Mouse (Mus musculus): ENCODE data around the gene Flna. TPM values are rescaled to one million over a fixed set of nuclear protein-coding genes. Genes with fewer than 3 reads are reported as not detected.
A peak's percentile ranks its signal among the peaks of the same experiment; 100 is the strongest.

Flna gene
- polyA plus RNA-seq, 1 experiment from 2014 or later: 308 TPM

DNA sequence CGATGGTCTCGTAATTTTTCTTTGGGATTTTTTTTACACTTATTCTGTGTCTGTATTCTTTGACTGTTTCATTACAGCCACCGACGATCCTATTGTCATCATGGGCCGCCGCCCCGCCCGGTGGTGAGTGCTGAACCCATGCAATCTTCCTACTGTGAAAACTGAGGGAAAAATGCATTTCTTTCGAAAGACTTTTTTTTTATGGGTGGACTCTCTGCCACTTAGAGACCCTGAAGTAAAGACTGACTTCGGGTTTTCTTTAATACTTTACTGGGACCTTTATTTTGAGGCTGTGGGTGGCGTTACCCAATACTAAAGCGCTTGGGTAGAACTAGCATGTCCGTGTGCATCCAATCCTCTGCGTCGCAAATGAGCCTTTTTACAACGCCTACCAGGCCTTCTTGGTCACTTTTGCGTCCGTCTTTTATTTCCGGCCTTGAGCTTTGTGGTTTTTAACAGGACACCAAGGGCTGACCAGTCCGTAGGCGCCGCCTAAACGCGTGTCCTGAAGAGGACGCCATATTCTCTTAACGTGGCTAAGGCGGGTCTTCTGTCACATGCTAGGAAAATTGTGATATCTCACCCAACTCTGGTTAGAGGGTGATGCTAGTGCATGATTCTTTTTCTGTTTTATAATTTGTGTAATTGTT, 21.4 kb upstream of the Flna start:
- Histone ChIP-seq H3K27me3 (no peaks in the 10 kb centered on the region), H3K4me2 (peak overlapping the region; percentile 56), H3K36me3 (0 out of 2 replicates have a peak, but pooled peaks cover 14% of the 10 kb centered on the region), H3K27ac (peak overlapping the region; percentile 79), H3K4me1 (0 out of 2 replicates have a peak, but pooled peaks cover 4% of the 10 kb centered on the region), H3K4me3 (replicated peaks) (peak overlapping the region; percentile 61), H3K9ac (peak overlapping the region; percentile 70), H3K9me3 (replicated peaks) (no peaks in the 10 kb centered on the region)
- 19% methylated on average over 27 of the region's 27 CpGs for WGBS
- ATAC-seq (replicated peaks; ENCODE audit: low FRiP score): no peak

DNA sequence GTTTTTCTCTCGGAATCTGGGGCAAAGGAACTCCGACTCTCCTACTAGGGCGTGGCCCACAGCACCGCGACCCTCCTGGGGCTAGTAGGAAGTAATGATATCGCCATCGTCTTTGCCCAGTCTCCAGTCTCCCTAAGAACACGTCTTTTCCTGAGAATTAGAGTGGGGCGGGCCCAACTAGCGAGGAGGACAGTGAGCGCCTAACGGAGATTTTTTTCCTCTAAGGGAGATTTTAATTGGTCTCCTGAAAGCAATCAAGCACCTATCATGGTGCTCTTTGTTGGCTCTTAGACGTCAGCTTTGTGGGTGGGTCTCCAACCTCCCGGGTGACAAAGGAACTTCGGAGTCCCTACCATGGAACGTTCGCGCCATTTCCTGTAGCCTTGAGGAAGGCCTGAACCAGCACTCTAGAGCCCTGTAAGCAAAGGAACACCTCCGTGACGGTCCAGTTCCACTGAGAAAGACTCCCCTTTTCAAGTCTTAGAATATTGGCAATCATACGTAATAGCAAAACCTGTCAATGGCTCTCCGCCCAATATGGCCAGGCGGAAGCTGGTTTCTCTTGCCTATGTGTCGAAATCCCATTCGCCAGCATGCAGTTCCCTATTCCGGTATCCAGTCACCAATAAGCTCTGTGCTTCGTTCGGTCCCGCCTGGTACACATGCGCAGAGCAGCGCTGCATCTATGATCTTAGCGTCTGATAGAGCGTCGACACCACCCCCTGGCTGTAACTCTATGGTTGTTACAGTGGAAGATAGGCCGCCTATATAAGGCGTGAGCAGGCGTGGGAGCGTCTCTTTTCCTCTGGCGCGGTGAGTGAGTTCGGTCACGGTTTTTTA, 20.7 kb upstream of the Flna start, which contains the start of gene Rpl10:
TSS of gene Rpl10 (plus strand) at position 751 of the 840 bp plus-strand sequence.
- no peaks in the 10 kb centered on the region for H3K27me3 ChIP-seq
- peak; percentile 95 for ATAC-seq (replicated peaks; ENCODE audit: low FRiP score)
- 14% methylated on average over 42 of the region's 42 CpGs for WGBS

DNA sequence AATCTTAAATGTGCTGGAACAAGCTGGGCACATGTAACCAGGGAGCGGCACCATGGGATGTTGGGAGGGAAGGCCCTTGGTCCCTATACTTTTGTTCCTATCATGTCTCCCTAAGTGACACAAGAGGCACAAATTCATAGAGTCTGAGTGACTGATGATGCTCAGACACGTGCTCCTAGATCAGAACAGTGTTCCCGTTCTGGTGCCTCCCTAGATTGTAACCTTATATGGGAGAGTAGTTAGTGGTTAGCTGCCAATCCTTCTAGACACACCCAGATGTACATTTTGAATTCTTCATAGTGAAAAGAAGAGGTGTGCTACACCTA, 20.1 kb upstream of the Flna start:
- peak overlapping the region; percentile 96 for H3K27ac ChIP-seq
- peak overlapping the region; percentile 56 for H3K4me2 ChIP-seq
- H3K4me3 ChIP-seq (replicated peaks): peak overlapping the region; percentile 61
- H3K36me3 ChIP-seq: 0 out of 2 replicates have a peak, but pooled peaks cover 14% of the 10 kb centered on the region
- peak; percentile 44 for ATAC-seq (replicated peaks; ENCODE audit: low FRiP score)
- H3K9me3 ChIP-seq (replicated peaks): no peaks in the 10 kb centered on the region
- H3K9ac ChIP-seq: peak overlapping the region; percentile 45; the same call in 1 of the 2 replicates
- 0 out of 2 replicates have a peak, but pooled peaks cover 4% of the 10 kb centered on the region for H3K4me1 ChIP-seq
- WGBS: 27% methylated on average over 3 of the region's 3 CpGs
- no peaks in the 10 kb centered on the region for H3K27me3 ChIP-seq

More for the DNA sequence above, 20.7 kb upstream of the Flna start, which contains the start of gene Rpl10:
- Histone ChIP-seq H3K9me3 (replicated peaks) (no peaks in the 10 kb centered on the region), H3K4me3 (replicated peaks) (peak within 1 kb of the TSS; percentile 61), H3K4me1 (0 out of 2 replicates have a peak, but pooled peaks cover 4% of the 10 kb centered on the region), H3K9ac (peak within 1 kb of the TSS; percentile 70), H3K27ac (peak within 1 kb of the TSS; percentile 96), H3K36me3 (0 out of 2 replicates have a peak, but pooled peaks cover 14% of the 10 kb centered on the region), H3K4me2 (peak within 1 kb of the TSS; percentile 56)

DNA sequence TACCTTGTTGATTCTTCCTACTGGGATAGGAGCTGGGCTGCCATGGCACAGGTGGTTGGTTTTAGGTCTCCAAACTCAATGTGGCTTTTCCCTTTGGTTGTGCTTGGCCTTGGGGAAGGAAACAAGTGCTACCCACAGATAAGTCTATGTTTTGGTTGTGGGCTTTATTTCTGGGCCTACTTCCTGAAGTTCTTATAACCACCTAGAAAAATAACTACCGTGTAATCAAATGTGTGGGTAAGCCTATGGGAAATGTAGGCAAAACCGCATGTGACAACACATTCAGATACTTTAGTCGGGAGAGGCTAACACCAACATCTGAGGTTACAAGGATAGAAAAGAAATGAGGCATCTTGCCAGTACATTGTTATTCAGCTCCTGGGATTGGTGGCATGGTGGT, 8.1 kb upstream of the Flna start:
- H3K9ac ChIP-seq: no peak overlapping the region
- H3K4me3 ChIP-seq (replicated peaks): no peak overlapping the region
- H3K4me2 ChIP-seq: no peak overlapping the region
- H3K27me3 ChIP-seq: no peaks in the 10 kb centered on the region
- no peaks in the 10 kb centered on the region for H3K9me3 ChIP-seq (replicated peaks)
- H3K4me1 ChIP-seq: peaks cover 5% of the 10 kb centered on the region
- peaks cover 33% of the 10 kb centered on the region for H3K36me3 ChIP-seq
- no peak overlapping the region for H3K27ac ChIP-seq
- no peak for ATAC-seq (replicated peaks; ENCODE audit: low FRiP score)
- WGBS: 94% methylated on average over 3 of the region's 3 CpGs

DNA sequence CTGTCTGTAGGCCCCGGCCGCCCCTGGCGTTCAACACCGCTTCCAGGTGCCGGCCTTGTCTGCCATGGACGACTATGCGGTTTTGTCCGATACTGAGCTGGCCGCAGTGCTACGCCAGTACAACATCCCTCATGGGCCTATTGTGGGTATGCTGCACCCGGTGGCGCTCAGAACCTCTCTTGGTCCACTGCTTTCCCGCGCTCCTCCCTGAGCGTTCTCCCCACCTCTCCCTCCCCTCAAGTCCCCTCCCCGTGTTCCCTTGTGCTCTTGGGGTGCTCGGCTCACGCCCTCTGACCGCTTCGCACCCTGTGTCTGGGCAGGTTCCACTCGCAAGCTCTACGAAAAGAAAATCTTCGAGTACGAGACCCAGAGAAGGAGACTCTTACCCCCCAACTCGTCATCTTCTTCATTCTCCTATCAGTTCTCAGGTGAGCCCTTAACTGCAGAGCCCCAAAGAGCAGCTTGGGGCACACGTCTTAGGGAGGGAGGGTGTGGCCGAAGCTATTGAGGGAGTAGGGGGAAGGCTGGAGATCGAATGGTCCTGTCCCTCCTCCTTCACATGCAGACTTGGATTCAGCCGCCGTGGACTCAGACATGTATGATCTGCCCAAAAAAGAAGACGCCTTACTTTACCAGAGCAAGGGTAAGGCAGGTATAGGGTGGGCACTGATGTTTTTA, 5.4 kb upstream of the Flna start:
- no peaks in the 10 kb centered on the region for H3K27me3 ChIP-seq
- H3K4me2 ChIP-seq: peak overlapping the region; percentile 63
- H3K4me3 ChIP-seq (replicated peaks): peak overlapping the region; percentile 60
- H3K9ac ChIP-seq: peak overlapping the region; percentile 74
- H3K27ac ChIP-seq: peak overlapping the region; percentile 94
- H3K36me3 ChIP-seq: peaks cover 30% of the 10 kb centered on the region
- peak; percentile 77 for ATAC-seq (replicated peaks; ENCODE audit: low FRiP score)
- H3K4me1 ChIP-seq: peaks cover 5% of the 10 kb centered on the region
- 21% methylated on average over 31 of the region's 31 CpGs for WGBS
- no peaks in the 10 kb centered on the region for H3K9me3 ChIP-seq (replicated peaks)

DNA sequence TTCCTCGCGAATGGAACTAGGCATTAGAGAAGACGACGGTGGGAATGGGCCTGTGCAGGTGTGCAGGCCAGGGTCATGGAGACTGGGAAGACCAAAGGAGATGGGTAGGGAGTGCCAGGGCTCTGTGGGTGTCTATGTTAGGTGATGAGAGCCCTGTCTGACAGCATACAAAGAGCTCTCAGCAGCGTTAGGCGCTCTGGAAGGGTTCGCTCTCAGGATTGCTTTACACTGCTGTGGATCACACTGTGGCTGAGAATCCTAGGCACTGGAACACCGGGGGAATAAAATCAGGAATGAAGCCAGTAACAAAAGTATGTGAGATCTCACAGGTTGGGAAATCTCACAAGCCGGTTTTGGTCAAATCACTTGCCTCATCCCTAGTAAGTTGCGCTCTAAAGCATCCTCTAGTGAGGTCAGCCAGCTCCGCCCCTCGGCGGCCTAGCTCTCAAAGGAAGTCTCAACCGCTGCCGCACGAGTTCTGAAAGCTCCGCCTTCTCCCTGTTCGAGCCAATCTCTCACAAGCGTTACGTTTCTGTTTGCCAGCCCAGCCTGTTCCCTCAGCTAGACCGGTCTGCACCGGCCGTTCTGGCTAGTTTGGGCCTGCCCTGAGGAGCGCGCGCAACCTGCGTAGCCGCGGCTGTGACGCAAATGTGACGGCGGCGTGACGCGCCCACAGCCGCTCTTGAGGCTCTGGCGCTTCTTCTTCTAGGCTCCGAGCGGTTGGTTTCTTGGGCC, 4.7 kb upstream of the Flna start, which contains the start of gene Emd:
TSS of gene Emd (plus strand) at position 535 of the 735 bp plus-strand sequence.
- WGBS: 28% methylated on average over 39 of the region's 39 CpGs
- peak; percentile 98 for ATAC-seq (replicated peaks; ENCODE audit: low FRiP score)
- Histone ChIP-seq H3K4me1 (peaks cover 6% of the 10 kb centered on the region), H3K4me3 (replicated peaks) (peak within 1 kb of the TSS; percentile 60), H3K27me3 (no peaks in the 10 kb centered on the region), H3K4me2 (peak within 1 kb of the TSS; percentile 63), H3K9ac (peak within 1 kb of the TSS; percentile 74), H3K9me3 (replicated peaks) (no peaks in the 10 kb centered on the region), H3K36me3 (peaks cover 27% of the 10 kb centered on the region), H3K27ac (peak within 1 kb of the TSS; percentile 94)

DNA sequence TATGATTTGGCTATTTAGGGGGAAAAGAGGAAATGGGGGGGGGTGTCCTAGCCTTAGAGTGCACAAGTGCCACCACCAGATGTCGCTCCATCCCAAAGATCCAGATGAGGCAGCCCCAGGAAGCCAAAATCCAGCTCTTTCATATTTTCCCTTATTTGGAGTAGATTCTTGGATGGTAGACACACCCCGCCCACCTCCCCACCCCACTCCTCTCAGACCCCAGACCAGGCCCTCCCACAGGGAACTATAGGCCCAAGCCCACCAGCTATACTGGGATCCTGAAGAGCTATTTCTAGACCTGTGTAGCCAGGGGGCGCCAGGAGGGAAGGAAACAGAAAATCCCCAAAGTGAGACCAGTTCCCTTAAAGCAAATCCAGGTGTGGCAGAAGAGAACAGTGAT, 969 bp downstream of the Flna start:
- 0 out of 2 replicates have a peak, but pooled peaks have one; percentile 1 for ATAC-seq (replicated peaks; ENCODE audit: low FRiP score)
- no peaks in the 10 kb centered on the region for H3K9me3 ChIP-seq (replicated peaks)
- peak overlapping the region; percentile 71 for H3K27ac ChIP-seq
- H3K4me1 ChIP-seq: 0 out of 2 replicates have a peak, but pooled peaks cover 11% of the 10 kb centered on the region
- no peaks in the 10 kb centered on the region for H3K27me3 ChIP-seq
- H3K4me3 ChIP-seq (replicated peaks): peak overlapping the region; percentile 47
- H3K9ac ChIP-seq: no peak overlapping the region
- 15% methylated on average over 3 of the region's 3 CpGs for WGBS
- H3K4me2 ChIP-seq: peak overlapping the region; percentile 70
- H3K36me3 ChIP-seq: no peaks in the 10 kb centered on the region; the same call in 1 of the 2 replicates

DNA sequence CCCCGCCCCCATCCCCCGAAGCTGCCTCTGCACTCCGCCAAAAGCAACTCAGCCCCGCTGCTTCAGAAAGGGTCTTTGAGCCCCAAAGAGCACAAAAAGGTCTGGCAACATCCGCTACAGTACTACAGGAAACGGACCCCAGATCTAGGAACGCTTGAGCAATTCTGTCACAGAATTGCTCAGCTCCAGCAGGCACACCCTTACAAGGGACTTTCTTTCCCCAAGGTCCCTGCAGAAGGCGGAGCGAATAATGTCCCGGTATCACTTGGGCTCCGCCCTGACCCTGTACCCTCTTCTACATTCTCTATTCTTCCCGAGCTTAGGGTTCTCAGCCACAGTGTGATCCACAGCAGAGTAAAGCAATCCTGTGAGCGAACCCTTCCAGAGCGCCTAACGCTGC, 2.9 kb downstream of the Flna start:
- H3K9me3 ChIP-seq (replicated peaks): no peaks in the 10 kb centered on the region
- H3K36me3 ChIP-seq: peaks cover 19% of the 10 kb centered on the region
- no peaks in the 10 kb centered on the region for H3K27me3 ChIP-seq
- peak overlapping the region; percentile 59 for H3K4me2 ChIP-seq
- 25% methylated on average over 15 of the region's 15 CpGs for WGBS
- ATAC-seq (replicated peaks; ENCODE audit: low FRiP score): peak; percentile 42
- H3K9ac ChIP-seq: 0 out of 2 replicates have a peak overlapping the region, but pooled peaks have one; percentile 35
- peak overlapping the region; percentile 90 for H3K27ac ChIP-seq
- 0 out of 2 replicates have a peak, but pooled peaks cover 14% of the 10 kb centered on the region for H3K4me1 ChIP-seq
- H3K4me3 ChIP-seq (replicated peaks): peak overlapping the region; percentile 62

DNA sequence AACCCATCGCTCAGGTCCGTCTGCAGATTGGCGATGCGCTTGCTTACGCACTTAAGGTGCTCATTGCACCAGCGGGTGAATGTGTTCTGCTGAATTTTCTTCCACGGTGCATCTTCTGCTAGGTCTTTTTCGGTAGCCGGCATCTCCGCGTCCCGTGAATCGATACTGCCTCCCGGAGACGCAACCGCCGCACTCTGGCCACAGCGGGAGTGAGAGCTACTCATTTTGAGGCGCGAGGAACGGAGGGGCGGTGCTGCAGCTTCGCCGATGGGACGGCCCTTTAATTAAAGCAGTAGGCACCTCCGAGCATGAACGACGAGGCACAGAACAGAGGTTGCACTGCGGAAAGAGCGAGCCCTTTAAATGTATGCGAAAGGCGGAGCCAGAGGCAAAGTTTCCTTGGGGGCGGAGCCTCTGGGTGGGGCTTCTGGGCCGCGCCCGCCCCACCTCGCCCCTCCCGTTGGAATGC, 3.4 kb downstream of the Flna start:
- Histone ChIP-seq H3K9ac (peak overlapping the region; percentile 64), H3K27me3 (no peaks in the 10 kb centered on the region), H3K27ac (peak overlapping the region; percentile 90), H3K36me3 (peaks cover 24% of the 10 kb centered on the region), H3K9me3 (replicated peaks) (no peaks in the 10 kb centered on the region), H3K4me2 (peak overlapping the region; percentile 59), H3K4me3 (replicated peaks) (peak overlapping the region; percentile 62), H3K4me1 (0 out of 2 replicates have a peak, but pooled peaks cover 14% of the 10 kb centered on the region)
- ATAC-seq (replicated peaks; ENCODE audit: low FRiP score): peak; percentile 90
- 16% methylated on average over 38 of the region's 38 CpGs for WGBS

DNA sequence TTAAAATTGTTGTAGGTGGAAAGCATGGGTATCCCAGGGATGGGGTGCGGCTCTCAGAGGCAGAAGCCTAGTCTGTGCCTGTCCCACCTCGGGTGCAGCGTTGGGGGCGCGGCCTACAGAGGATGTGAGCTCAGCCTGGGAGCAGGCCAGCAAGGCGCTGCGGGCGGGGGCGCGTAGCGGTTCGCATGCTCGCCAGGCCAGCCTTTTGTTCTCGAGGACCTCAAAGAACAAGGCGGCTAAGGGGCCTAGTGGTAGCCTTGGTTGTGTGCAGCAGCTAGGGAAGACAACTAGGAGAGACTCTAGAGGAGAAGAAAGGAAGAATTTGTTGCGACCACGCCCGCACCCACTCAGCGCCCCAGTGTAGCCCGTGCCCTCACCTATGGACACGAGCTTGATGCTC, 3.9 kb downstream of the Flna start:
- Histone ChIP-seq H3K4me1 (0 out of 2 replicates have a peak, but pooled peaks cover 14% of the 10 kb centered on the region), H3K9me3 (replicated peaks) (no peaks in the 10 kb centered on the region), H3K27ac (peak overlapping the region; percentile 90), H3K27me3 (no peaks in the 10 kb centered on the region), H3K9ac (peak overlapping the region; percentile 64), H3K4me3 (replicated peaks) (peak overlapping the region; percentile 62), H3K36me3 (peaks cover 30% of the 10 kb centered on the region), H3K4me2 (peak overlapping the region; percentile 59)
- peak; percentile 50 for ATAC-seq (replicated peaks; ENCODE audit: low FRiP score)
- 23% methylated on average over 21 of the region's 21 CpGs for WGBS

DNA sequence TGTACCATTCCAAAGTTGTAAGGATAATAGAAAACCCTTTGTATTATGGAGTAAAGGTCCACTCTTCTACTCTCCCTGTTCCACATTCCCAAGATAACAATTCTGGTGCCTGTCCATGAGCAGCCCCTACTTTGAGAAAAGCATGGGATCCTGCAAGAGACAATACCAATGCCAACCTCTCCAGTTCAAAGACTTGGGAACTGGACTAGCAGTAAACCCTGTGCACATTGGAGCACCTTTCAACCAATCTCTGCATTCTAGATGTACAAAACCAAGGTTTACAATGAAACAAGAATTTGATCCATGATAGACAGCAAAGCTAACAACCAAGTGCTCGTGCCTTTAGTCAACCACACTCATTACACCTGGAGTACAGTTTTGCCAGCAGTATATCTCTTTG, 4.5 kb downstream of the Flna start:
- 11% methylated on average over 1 of the region's 1 CpGs for WGBS

More for the DNA sequence above, 4.5 kb downstream of the Flna start:
- Histone ChIP-seq H3K27me3 (no peaks in the 10 kb centered on the region), H3K4me2 (peak overlapping the region; percentile 59), H3K4me3 (replicated peaks) (peak overlapping the region; percentile 62), H3K9ac (peak overlapping the region; percentile 64), H3K4me1 (0 out of 2 replicates have a peak, but pooled peaks cover 14% of the 10 kb centered on the region), H3K9me3 (replicated peaks) (no peaks in the 10 kb centered on the region), H3K36me3 (peaks cover 35% of the 10 kb centered on the region), H3K27ac (peak overlapping the region; percentile 90)
- ATAC-seq (replicated peaks; ENCODE audit: low FRiP score): no peak

Measured in kidney, embryonic 15.5 days (tissue).